Mouse (Mus musculus) megakaryocyte, embryonic 14.5 days (primary cell): ENCODE data around the gene Dhx30.

Experiments
- FLI1 ChIP-seq: IDR thresholded peaks from 2 replicates; pipeline ENCODE4 v1.6.1; 2012; ENCODE audit warnings: low read length, inconsistent platforms, mixed read lengths
- GATA1 ChIP-seq: IDR thresholded peaks from 3 replicates; pipeline ENCODE4 v1.6.1; 2012; ENCODE audit warnings: mixed read lengths, low read length, inconsistent platforms, borderline replicate concordance

DNA sequence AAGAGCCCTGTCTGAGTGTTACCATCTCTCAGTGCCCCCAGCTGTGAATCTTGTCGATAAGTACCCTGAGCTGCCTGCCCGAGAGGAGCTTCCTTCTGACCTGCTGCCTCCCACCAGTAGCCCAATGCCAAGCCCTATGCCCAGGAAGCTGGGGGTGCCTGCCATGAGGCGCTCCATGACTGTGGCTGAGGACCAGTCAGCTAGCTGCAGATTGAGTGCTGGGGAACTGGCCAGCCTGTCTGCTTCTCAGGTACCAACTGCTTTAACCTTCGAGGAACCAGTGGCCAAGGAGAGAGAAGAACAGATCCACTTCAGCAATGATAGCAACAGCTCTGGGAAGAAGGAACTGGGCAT lies 64.7 kb downstream of the Dhx30 start:
- TF ChIP-seq GATA1 (no peak), FLI1 (no peak)
